Mouse (Mus musculus): ENCODE results near the gene Ptprs. TPM values are rescaled to one million over a fixed set of nuclear protein-coding genes. Genes with fewer than 3 reads are reported as not detected.

Ptprs gene
- polyA plus RNA-seq, 1 experiment from 2014 or later: 22.2 TPM

GRCm38 (mm10) chr17:56405341-56405740 is 70.9 kb downstream of the Ptprs start:
- no peaks in the 10 kb centered on the region for H3K9me3 ChIP-seq (ENCODE audit: control insufficient read depth, low read length)
- TF ChIP-seq EP300 (optimal IDR thresholded peaks at IDR 0.05) (no peak), CTCF (IDR thresholded peaks at IDR 0.05; ENCODE audit: low read depth) (no peak)
- H3K9ac ChIP-seq (ENCODE audit: low read length): no peak overlapping the region
- H3K27ac ChIP-seq (replicated peaks): no peak overlapping the region
- peaks cover 30% of the 10 kb centered on the region for H3K36me3 ChIP-seq (ENCODE audit: control insufficient read depth, insufficient read depth, low read length)
- DNase-seq (ENCODE audit: low spot score) (no peak), ATAC-seq (ENCODE audit: low FRiP score, low TSS enrichment) (no peak)
- H3K27me3 ChIP-seq (ENCODE audit: control insufficient read depth, insufficient read depth, low read length): no peaks in the 10 kb centered on the region
- H3K4me3 ChIP-seq (ENCODE audit: low read depth, low read length): no peak overlapping the region
- H3K4me2 ChIP-seq (replicated peaks; ENCODE audit: low read depth): no peak overlapping the region
- H3K4me1 ChIP-seq (replicated peaks; ENCODE audit: control insufficient read depth, insufficient read depth): no peaks in the 10 kb centered on the region; the same call in 1 of the 2 replicates
- WGBS: 85% methylated on average over 3 of the region's 3 CpGs

GRCm38 (mm10) chr17:56401051-56401521 is 75.2 kb downstream of the Ptprs start:
- Histone ChIP-seq H3K27me3 (ENCODE audit: control insufficient read depth, insufficient read depth, low read length) (no peaks in the 10 kb centered on the region), H3K4me3 (ENCODE audit: low read depth, low read length) (no peak overlapping the region), H3K36me3 (ENCODE audit: control insufficient read depth, insufficient read depth, low read length) (peaks cover 60% of the 10 kb centered on the region), H3K4me1 (replicated peaks; ENCODE audit: control insufficient read depth, insufficient read depth) (no peaks in the 10 kb centered on the region), H3K9ac (ENCODE audit: low read length) (no peak overlapping the region), H3K4me2 (replicated peaks; ENCODE audit: low read depth) (no peak overlapping the region), H3K27ac (replicated peaks) (no peak overlapping the region), H3K9me3 (ENCODE audit: control insufficient read depth, low read length) (no peaks in the 10 kb centered on the region)
- WGBS: 93% methylated on average over 4 of the region's 4 CpGs
- DNase-seq (ENCODE audit: low spot score) (no peak), ATAC-seq (ENCODE audit: low FRiP score, low TSS enrichment) (no peak)
- TF ChIP-seq EP300 (optimal IDR thresholded peaks at IDR 0.05) (no peak), CTCF (IDR thresholded peaks at IDR 0.05; ENCODE audit: low read depth) (no peak)

- WGBS: 89% methylated on average over 3 of the region's 3 CpGs
- H3K27me3 ChIP-seq (ENCODE audit: control insufficient read depth, insufficient read depth, low read length): no peaks in the 10 kb centered on the region
- TF ChIP-seq CTCF (IDR thresholded peaks at IDR 0.05; ENCODE audit: low read depth) (no peak), EP300 (optimal IDR thresholded peaks at IDR 0.05) (no peak)
- ATAC-seq (ENCODE audit: low FRiP score, low TSS enrichment) (no peak), DNase-seq (ENCODE audit: low spot score) (no peak)
- no peaks in the 10 kb centered on the region for H3K4me1 ChIP-seq (replicated peaks; ENCODE audit: control insufficient read depth, insufficient read depth)
- H3K36me3 ChIP-seq (ENCODE audit: control insufficient read depth, insufficient read depth, low read length): peaks cover 64% of the 10 kb centered on the region
- no peaks in the 10 kb centered on the region for H3K9me3 ChIP-seq (ENCODE audit: control insufficient read depth, low read length)
- H3K4me2 ChIP-seq (replicated peaks; ENCODE audit: low read depth): no peak overlapping the region
- no peak overlapping the region for H3K27ac ChIP-seq (replicated peaks)
- H3K4me3 ChIP-seq (ENCODE audit: low read depth, low read length): no peak overlapping the region
- no peak overlapping the region for H3K9ac ChIP-seq (ENCODE audit: low read length)
Observed at GRCm38 (mm10) chr17:56400221-56400620, 76.1 kb downstream of the Ptprs start.

GRCm38 (mm10) chr17:56396051-56396450 is 80.2 kb downstream of the Ptprs start:
- no peaks in the 10 kb centered on the region for H3K9me3 ChIP-seq (ENCODE audit: control insufficient read depth, low read length)
- TF ChIP-seq CTCF (IDR thresholded peaks at IDR 0.05; ENCODE audit: low read depth): no peak
- no peak for TF ChIP-seq EP300 (optimal IDR thresholded peaks at IDR 0.05)
- peaks cover 56% of the 10 kb centered on the region for H3K36me3 ChIP-seq (ENCODE audit: control insufficient read depth, insufficient read depth, low read length)
- DNase-seq (ENCODE audit: low spot score) (no peak), ATAC-seq (ENCODE audit: low FRiP score, low TSS enrichment) (no peak)
- WGBS: 91% methylated on average over 6 of the region's 6 CpGs
- H3K9ac ChIP-seq (ENCODE audit: low read length): no peak overlapping the region
- no peak overlapping the region for H3K4me2 ChIP-seq (replicated peaks; ENCODE audit: low read depth)
- H3K27ac ChIP-seq (replicated peaks): no peak overlapping the region
- no peaks in the 10 kb centered on the region for H3K27me3 ChIP-seq (ENCODE audit: control insufficient read depth, insufficient read depth, low read length)
- H3K4me1 ChIP-seq (replicated peaks; ENCODE audit: control insufficient read depth, insufficient read depth): no peaks in the 10 kb centered on the region
- H3K4me3 ChIP-seq (ENCODE audit: low read depth, low read length): no peak overlapping the region

GRCm38 (mm10) chr17:56393889-56394288 is 82.4 kb downstream of the Ptprs start:
- no peaks in the 10 kb centered on the region for H3K27me3 ChIP-seq (ENCODE audit: control insufficient read depth, insufficient read depth, low read length)
- ATAC-seq (ENCODE audit: low FRiP score, low TSS enrichment): no peak
- 91% methylated on average over 10 of the region's 10 CpGs for WGBS
- peaks cover 57% of the 10 kb centered on the region for H3K36me3 ChIP-seq (ENCODE audit: control insufficient read depth, insufficient read depth, low read length)
- H3K9me3 ChIP-seq (ENCODE audit: control insufficient read depth, low read length): no peaks in the 10 kb centered on the region
- H3K9ac ChIP-seq (ENCODE audit: low read length): no peak overlapping the region
- no peak for DNase-seq (ENCODE audit: low spot score)
- H3K27ac ChIP-seq (replicated peaks): no peak overlapping the region
- no peaks in the 10 kb centered on the region for H3K4me1 ChIP-seq (replicated peaks; ENCODE audit: control insufficient read depth, insufficient read depth)
- no peak overlapping the region for H3K4me2 ChIP-seq (replicated peaks; ENCODE audit: low read depth)
- TF ChIP-seq EP300 (optimal IDR thresholded peaks at IDR 0.05): no peak
- no peak for TF ChIP-seq CTCF (IDR thresholded peaks at IDR 0.05; ENCODE audit: low read depth)
- H3K4me3 ChIP-seq (ENCODE audit: low read depth, low read length): no peak overlapping the region

- 95% methylated on average over 6 of the region's 6 CpGs for WGBS
- ATAC-seq (ENCODE audit: low FRiP score, low TSS enrichment) (no peak), DNase-seq (ENCODE audit: low spot score) (no peak)
- Histone ChIP-seq H3K27me3 (ENCODE audit: control insufficient read depth, insufficient read depth, low read length) (no peaks in the 10 kb centered on the region), H3K9ac (ENCODE audit: low read length) (no peak overlapping the region), H3K4me2 (replicated peaks; ENCODE audit: low read depth) (no peak overlapping the region), H3K27ac (replicated peaks) (no peak overlapping the region), H3K36me3 (ENCODE audit: control insufficient read depth, insufficient read depth, low read length) (peaks cover 53% of the 10 kb centered on the region), H3K9me3 (ENCODE audit: control insufficient read depth, low read length) (no peaks in the 10 kb centered on the region), H3K4me1 (replicated peaks; ENCODE audit: control insufficient read depth, insufficient read depth) (no peaks in the 10 kb centered on the region), H3K4me3 (ENCODE audit: low read depth, low read length) (no peak overlapping the region)
- no peak for TF ChIP-seq CTCF (IDR thresholded peaks at IDR 0.05; ENCODE audit: low read depth)
- no peak for TF ChIP-seq EP300 (optimal IDR thresholded peaks at IDR 0.05)
Observed at GRCm38 (mm10) chr17:56393238-56393637, 83.0 kb downstream of the Ptprs start.
